Mouse (Mus musculus) hindbrain, embryonic 11.5 days (tissue): ENCODE measurements around the gene Tox3. TPM values are rescaled to one million over a fixed set of nuclear protein-coding genes. Genes with fewer than 3 reads are reported as not detected.
A peak's percentile ranks its signal among the peaks of the same experiment; 100 is the strongest.

Experiments
- ATAC-seq: fragments of 200-750 bp; cut with Nextera tagmentation; 2 replicates; pipeline ENCODE4 v1.8.0; 2017; ENCODE audit warnings: mild to moderate bottlenecking, moderate TSS enrichment, moderate library complexity; ENCODE audit not compliant: low FRiP score
- DNase-seq: peaks from one replicate; pipeline ENCODE4 v3.0.0-alpha.2; 2015; ENCODE audit warnings: low spot score
- H3K27ac ChIP-seq: fragments of 300-500 bp; sonication (generic); 2 replicates; pipeline ENCODE4 v1.5.1; 2014; ENCODE audit warnings: mild to moderate bottlenecking, low read depth, low read length
- H3K27me3 ChIP-seq: fragments of 300-500 bp; sonication (generic); 2 replicates; pipeline ENCODE4 v1.6.1; 2014; ENCODE audit warnings: mild to moderate bottlenecking, low read length, moderate library complexity, mixed read lengths; ENCODE audit not compliant: control insufficient read depth, insufficient read depth
- H3K36me3 ChIP-seq: fragments of 300-500 bp; sonication (generic); 2 replicates; pipeline ENCODE4 v1.6.1; 2014; ENCODE audit warnings: mild to moderate bottlenecking, low read length, moderate library complexity, mixed read lengths; ENCODE audit not compliant: control insufficient read depth, insufficient read depth
- H3K4me1 ChIP-seq: fragments of 300-500 bp; sonication (generic); replicated peaks from 2 replicates; pipeline ENCODE4 v1.6.1; 2014; ENCODE audit warnings: low read length, mixed read lengths; ENCODE audit not compliant: control insufficient read depth, insufficient read depth
- H3K4me2 ChIP-seq: fragments of 300-500 bp; sonication (generic); replicated peaks from 2 replicates; pipeline ENCODE4 v1.6.1; 2014; ENCODE audit warnings: mild to moderate bottlenecking, low read depth, low read length
- H3K4me3 ChIP-seq: fragments of 300-500 bp; sonication (generic); 2 replicates; pipeline ENCODE4 v1.5.1; 2014; ENCODE audit warnings: low read depth, low read length
- H3K9ac ChIP-seq: fragments of 300-500 bp; sonication (generic); 2 replicates; pipeline ENCODE4 v1.6.1; 2014; ENCODE audit warnings: low read depth, low read length
- H3K9me3 ChIP-seq: fragments of 300-500 bp; sonication (generic); 2 replicates; pipeline ENCODE4 v1.6.1; 2016; ENCODE audit warnings: low read length; ENCODE audit not compliant: control insufficient read depth
- WGBS: fragments of 180-500 bp; shearing (Covaris S2); extraction: QIAGEN DNeasy Blood & Tissue Kit; methylation state at CpG from one replicate; pipeline ENCODE4 v1.1.7; 2014; 5-methylcytosine and 5-hydroxymethylcytosine counted together
- polyA plus RNA-seq: library from polyadenylated mRNA; unstranded; fragments of >200 nt; fragmentation: Nextera tagmentation; extraction: Ambion mirVana; gene quantifications from 2 replicates; pipeline ENCODE4 v1.2.1, GENCODE M21; 2014

Tox3 gene
- polyA plus RNA-seq, 1 experiment from 2014 or later: 29.9 TPM

GRCm38 (mm10) chr8:90242351-90242750, 105.8 kb downstream of the Tox3 start:
- ATAC-seq: no peak
- H3K9ac ChIP-seq: no peak overlapping the region
- no peak overlapping the region for H3K27ac ChIP-seq
- H3K27me3 ChIP-seq: no peaks in the 10 kb centered on the region
- H3K4me2 ChIP-seq: no peak overlapping the region
- 0 out of 2 replicates have a peak, but pooled peaks cover 9% of the 10 kb centered on the region for H3K4me1 ChIP-seq
- H3K9me3 ChIP-seq: no peaks in the 10 kb centered on the region
- H3K36me3 ChIP-seq: no peaks in the 10 kb centered on the region
- no peak overlapping the region for H3K4me3 ChIP-seq
- no peak for DNase-seq
- WGBS: 90% methylated on average over 2 of the region's 2 CpGs

DNA sequence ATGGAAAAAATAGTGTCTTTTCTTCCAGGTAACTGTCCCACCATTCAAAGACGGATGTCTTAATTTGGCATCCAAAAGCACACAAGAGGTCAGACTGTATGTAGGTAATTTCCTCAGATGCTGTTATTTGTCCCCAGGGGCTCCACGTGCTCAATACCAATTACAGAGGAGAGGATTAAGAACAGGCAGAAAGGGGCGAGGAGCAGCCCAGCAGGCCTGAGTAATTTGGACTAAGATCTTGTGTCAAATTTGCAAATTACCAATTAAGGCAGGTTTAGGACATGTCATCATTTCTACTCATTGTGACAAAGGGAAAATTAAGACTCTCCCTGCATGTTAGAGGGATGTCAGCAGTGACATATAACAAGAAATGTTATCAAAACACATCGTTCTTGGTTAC, 106.7 kb downstream of the Tox3 start:
- no peaks in the 10 kb centered on the region for H3K9me3 ChIP-seq
- no peak overlapping the region for H3K9ac ChIP-seq
- H3K4me2 ChIP-seq: no peak overlapping the region
- H3K36me3 ChIP-seq: no peaks in the 10 kb centered on the region
- 66% methylated on average over 4 of the region's 4 CpGs for WGBS
- H3K4me1 ChIP-seq: 0 out of 2 replicates have a peak, but pooled peaks cover 9% of the 10 kb centered on the region
- H3K27me3 ChIP-seq: no peaks in the 10 kb centered on the region
- DNase-seq: no peak
- no peak for ATAC-seq
- H3K27ac ChIP-seq: no peak overlapping the region
- no peak overlapping the region for H3K4me3 ChIP-seq

DNA sequence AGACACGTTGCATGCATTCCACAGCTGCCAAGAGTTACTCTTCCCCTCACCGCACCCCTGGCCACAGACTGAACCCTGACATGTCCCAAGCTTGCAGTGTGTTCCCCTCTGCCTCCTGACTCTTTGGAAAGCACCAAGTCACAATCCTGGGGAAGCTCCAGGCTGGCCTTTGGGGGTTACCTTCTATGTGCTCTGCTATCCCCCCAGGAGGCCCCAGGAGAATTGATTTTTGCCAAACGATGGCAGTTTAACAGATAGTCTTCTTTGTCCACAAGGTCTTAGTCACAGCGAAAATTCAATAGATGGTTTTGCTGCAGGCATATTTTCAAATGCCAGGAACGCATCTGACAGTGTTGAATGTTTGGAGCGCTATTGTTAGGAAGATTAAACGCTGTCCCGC, 115.6 kb downstream of the Tox3 start:
- WGBS: 61% methylated on average over 8 of the region's 8 CpGs
- Histone ChIP-seq H3K4me1 (no peaks in the 10 kb centered on the region), H3K9me3 (no peaks in the 10 kb centered on the region), H3K4me3 (no peak overlapping the region), H3K36me3 (no peaks in the 10 kb centered on the region), H3K9ac (no peak overlapping the region), H3K27me3 (no peaks in the 10 kb centered on the region), H3K27ac (no peak overlapping the region), H3K4me2 (no peak overlapping the region)
- no peak for ATAC-seq
- DNase-seq: no peak

- Histone ChIP-seq H3K9me3 (no peaks in the 10 kb centered on the region), H3K9ac (no peak overlapping the region), H3K4me1 (no peaks in the 10 kb centered on the region), H3K4me3 (no peak overlapping the region), H3K36me3 (no peaks in the 10 kb centered on the region), H3K4me2 (no peak overlapping the region), H3K27ac (no peak overlapping the region), H3K27me3 (no peaks in the 10 kb centered on the region)
- DNase-seq (no peak), ATAC-seq (no peak)
- WGBS: 75% methylated on average over 1 of the region's 1 CpGs
Measured at GRCm38 (mm10) chr8:90224172-90224571, 124.0 kb downstream of the Tox3 start.

DNA sequence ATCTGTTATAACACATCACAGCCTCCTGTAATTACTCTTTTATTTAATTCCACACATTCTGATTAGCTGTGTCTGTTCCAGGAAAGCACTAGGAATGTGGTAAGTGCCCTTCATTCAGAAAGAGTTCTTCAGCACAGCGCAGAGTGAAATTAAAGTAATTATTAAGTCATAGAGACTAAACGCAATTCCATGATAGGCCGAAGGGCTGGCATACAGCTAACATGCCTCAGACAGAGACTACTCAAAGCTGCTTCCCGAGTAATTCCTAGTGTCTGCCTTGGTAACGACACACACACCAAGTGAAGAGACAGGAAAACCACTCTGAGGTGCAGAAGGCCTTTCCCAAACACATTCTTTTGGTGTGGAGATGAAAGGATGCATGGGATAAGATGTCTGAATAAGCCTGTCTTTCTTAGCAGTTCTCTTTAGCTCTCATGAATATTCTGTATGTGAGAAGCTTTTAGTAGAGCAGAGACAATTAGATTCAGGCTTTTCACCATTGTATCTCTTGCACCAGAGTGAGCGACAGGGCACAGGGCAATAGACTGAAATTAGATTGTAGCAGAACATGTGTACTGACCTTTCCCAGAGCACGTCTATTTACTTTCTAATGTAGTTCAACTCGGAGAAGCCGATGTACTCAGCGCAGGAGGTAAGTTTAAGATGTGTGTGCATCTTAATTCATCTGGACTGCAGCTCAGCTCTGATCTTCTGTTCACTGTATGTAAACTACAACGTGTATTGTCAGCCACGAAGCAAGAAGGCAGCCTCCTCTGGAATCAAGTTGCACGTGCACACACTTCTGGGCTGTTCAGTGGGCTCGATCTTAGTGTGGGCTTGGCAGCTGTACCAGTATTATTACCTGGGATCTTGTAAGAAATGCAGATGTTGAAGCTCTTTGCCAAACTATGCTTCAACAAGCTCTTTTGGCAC, 138.8 kb downstream of the Tox3 start:
- H3K36me3 ChIP-seq: no peaks in the 10 kb centered on the region
- H3K9me3 ChIP-seq: no peaks in the 10 kb centered on the region
- H3K4me2 ChIP-seq: no peak overlapping the region
- H3K27me3 ChIP-seq: no peaks in the 10 kb centered on the region
- 43% methylated on average over 14 of the region's 14 CpGs for WGBS
- H3K27ac ChIP-seq: peak overlapping the region; percentile 61
- no peaks in the 10 kb centered on the region; the same call in 1 of the 2 replicates for H3K4me1 ChIP-seq
- DNase-seq: peak; percentile 33
- no peak overlapping the region for H3K4me3 ChIP-seq
- peak; percentile 76 for ATAC-seq
- no peak overlapping the region for H3K9ac ChIP-seq
